Mouse (Mus musculus) spleen, adult 18-20 months (tissue): ENCODE data around the gene Unc79.

Experiments
- DNase-seq, 2 experiments: peaks; one replicate each; pipeline ENCODE4 v3.0.0; 2022; ENCODE audit warnings: mixed read lengths in 2 of 2

Unc79 gene

DNA sequence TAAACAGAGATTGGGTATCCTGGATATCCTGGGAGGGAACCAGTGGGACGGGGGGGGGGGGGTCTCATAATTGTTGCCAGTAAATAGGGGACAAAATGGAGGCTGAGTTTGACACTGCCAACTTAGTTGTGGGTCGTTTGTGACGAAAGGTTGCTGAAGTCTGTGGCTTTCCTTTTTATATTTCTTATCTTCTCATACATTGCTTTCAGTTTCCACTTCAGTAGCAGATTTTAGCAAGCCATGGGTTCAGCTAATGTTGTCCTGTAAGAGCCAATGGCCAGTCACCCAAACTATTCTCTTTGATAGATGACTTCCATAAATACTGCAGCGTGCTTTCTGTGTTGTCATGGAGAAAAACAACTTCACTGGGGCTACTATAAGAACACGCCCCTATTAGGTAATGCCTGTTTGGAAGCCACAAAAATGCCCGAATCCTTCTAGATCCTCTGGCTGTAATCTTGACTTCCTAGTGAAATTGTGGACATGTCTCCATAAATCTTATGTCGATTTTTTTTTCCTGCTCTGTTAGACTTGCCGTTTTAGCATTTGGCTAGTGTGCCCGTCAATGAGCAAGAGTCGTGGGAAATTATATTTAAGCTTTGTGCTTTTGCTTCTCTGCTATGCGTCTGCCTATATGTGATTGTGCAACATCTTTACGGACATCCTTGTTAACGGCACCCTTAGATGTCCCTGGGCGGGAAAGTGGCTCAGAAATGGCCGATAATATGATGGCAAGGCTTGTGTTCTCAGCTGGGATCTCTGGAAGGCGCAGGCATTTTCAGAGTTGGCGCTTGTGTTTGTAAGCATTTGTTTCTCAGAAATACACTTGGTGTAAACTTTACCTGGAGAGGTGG is 181.0 kb downstream of the Unc79 start:
- DNase-seq: no peak

DNA sequence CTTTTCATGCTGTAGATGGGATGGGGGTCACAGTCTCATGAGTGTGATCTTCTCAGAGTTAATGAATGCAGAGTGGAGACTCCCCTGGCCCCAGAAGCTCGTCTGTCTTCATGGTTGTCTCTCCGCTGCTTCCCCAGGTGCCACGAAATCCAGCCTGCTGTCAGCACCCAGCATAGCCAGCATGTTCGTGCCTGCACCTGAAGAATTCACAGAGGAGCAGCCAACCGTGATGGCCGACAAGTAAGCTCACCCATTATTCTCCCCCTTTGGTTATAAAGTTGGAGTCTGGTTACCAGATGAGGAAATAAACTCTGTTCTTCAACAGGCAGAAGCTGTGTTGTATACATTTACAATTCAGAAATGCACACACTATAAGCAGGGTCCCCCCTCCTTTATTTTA is 182.8 kb downstream of the Unc79 start:
- DNase-seq: no peak

DNA sequence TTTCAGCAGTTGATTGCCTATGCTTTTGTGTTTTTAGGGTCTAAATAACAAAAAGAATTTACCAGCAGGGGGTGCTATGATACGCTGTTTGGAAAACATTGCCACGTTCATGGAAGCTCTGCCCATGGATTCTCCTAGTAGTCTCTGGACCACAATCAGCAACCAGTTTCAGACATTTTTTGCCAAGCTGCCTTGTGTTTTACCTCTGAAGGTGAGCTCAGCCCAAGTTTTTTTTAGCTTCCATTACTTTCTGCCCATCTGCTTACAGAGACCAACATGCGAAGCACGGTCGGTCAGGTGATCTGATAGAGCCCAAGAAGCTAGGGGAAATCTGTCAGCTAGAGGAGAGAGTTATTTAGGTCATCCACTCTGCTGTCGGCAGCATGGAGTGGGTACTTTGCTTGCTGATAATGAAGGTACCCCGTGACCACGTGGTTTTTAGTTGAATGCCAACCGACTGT is 193.9 kb downstream of the Unc79 start:
- peak in 1 of 2 experiments; percentile 2 for DNase-seq

DNA sequence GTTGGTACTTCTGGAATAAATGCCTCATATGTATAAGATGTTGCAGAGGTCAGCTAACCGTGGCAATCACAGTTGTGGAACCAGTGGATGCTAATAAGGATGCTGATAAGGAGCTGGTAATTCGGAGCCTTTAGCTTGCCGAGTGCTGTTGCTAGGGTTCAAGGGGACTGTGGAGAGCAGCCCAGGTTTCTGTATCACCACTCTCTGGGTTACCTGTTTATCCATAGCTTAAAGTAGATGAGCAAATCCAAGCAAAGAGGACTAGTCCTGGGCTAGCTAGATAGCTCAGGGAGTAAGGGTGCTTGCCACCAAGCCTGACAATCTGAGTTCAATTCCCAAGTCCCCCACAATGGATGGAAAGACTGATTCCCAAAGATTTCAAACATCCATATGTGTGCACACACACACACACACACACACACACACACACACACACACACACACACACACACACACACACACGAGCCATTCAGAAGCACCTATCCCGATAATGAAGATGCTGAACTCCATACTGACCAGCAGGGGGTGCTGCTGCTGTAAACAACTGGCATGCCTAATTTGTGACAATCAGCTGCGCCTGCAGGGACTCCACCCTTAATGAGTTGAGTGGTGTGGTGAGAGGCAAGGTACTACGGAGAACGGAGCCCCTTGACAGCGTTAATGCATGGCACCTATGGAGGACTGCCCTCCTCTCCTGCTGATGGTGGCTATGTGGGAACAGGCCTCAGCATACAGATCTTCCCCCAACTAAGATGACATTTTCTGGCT is 195.3 kb downstream of the Unc79 start:
- peak in 1 of 2 experiments; percentile 38 for DNase-seq

- no peak for DNase-seq
These were observed 201.6 kb downstream of the Unc79 start for GRCm38 (mm10) chr12:103150247-103150646.

GRCm38 (mm10) chr12:103154927-103155326 is 206.3 kb downstream of the Unc79 start:
- no peak for DNase-seq

DNA sequence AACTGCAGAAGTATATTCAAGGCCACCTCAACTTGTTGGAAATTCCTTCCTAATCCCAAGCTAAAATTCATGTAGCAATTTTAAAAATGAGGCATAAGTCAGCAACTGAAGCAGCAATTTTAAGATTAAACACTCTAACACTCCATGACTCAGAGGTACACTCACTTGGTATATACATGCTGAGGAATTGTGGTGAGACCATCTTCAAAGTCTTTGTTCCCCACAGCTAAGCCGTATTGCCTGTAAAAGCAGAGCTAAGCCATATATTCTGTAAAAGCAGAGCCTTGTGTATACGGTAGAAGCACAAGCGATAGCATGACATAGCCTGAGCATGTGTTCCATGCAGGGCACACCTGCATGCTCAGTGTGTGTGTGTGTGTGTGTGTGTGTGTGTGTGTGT is 206.7 kb downstream of the Unc79 start:
- DNase-seq: no peak

DNA sequence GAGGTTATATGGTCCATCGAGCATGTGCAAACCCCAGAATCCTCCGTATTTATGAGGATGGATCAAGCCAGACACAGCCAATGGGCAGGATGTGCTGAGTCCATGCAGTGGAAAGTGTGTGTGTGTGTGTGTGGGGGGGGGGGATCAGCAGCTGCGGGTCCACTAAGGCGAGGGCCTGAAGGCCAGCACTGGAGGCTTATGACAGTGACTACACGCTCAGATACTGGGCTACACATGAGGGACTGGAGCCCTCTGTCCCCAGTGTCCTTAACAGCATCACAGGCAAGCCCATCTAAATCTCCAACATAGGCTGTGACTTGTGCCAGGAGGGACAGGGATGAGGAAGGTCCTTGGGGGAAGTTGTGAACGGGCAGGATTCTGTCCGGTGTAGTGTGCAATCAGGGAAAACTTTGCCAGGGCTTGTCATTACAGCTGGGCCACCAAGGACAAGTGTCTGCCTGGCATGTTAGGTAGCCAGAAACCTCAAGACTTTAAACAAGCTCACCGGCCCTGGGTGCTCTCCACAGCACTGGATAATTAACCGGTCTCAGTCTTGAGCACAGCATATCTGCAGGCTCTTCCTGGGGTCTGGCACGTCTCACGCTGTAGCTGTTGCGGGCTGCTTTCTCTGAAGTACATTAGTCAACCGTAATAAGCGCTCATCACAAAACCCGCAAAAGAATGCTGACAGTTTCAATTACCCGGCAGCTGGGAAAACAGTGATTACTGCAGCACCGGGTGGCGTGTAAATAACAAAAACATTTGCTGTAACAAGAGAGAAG is 208.7 kb downstream of the Unc79 start:
- DNase-seq: no peak

- no peak for DNase-seq
These were observed 210.4 kb downstream of the Unc79 start for GRCm38 (mm10) chr12:103159016-103159415.

DNA sequence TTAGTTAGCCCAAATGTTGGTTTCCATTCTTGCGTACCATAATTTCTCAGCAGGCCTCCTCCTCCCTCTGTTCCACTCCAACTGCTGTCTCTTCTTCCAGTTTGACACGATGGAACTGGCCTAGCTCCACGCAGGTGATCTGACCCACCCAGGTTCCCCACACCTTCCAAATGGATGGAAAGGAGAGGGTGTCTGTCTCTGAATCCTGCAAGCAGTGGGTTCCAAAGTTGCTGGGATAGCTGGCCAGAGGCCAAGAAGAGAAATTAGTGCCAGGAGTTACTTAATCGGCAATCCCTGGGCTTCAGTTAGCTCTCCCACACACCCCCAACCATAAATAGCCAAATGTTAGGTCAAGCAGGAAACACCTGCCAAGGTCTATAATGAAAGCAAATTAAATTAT is 212.1 kb downstream of the Unc79 start:
- DNase-seq: no peak

DNA sequence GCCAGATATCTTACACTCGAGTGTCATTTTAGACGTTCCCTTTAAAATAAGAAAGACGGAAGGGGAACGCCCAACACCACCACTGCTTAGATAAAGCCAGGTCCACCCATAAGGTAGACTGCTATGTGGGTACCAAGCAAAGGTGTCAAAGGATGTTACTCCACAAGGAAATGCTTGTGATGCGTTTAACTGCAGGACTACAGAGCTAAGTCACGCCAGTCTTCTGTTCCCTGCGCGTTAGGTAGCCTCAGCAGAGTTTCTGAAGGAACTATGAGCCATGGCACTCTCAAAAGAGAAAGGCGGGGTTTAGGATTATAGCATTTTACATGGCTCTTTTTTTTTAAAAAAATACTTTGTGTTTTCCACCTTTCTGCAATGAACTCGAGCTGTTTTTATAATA is 214.9 kb downstream of the Unc79 start:
- no peak for DNase-seq

GRCm38 (mm10) chr12:103164101-103165030 is 215.7 kb downstream of the Unc79 start:
- no peak for DNase-seq

DNA sequence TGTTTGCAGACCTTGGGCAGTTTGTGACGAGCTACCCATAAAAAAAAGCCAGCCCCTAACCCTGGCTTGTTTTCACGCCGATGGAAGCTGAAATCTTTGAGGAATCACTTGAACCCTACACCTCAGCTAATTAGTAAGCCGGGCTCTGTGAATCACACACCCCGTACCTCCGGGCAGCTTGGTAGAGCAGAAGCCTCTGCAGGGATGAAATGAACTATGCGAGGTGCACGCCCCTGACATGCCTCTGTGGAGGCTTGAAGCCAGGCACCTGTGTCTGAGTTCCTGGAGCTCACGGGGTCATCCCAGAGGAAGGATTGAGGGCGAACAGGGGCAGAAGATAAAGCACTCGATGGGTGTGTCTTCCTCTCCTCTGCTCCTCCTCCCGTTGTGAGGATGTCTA is 220.2 kb downstream of the Unc79 start:
- no peak for DNase-seq

GRCm38 (mm10) chr12:103183057-103183456 is 234.4 kb downstream of the Unc79 start:
- DNase-seq: no peak

GRCm38 (mm10) chr12:103187020-103187419 is 238.4 kb downstream of the Unc79 start:
- DNase-seq: no peak

DNA sequence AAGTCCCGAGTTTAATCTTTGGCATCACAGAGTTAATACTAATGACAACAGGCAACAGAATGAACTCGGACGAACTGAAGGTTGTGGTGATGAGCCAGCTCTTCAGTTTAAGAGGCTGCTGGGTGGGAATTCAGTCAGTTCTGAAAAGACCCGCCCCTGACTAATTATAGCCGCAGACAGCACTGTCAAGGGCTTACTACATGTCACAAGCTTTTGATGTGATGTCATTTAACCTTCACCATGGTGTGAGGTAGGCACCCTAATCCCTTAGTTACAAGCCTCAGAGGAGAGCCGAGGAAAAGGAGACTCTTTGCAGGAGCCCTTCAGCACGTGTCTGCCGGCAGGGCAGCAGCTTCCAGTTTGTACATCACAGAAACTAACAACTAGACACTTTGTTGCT is 239.6 kb downstream of the Unc79 start:
- DNase-seq: no peak

GRCm38 (mm10) chr12:103189771-103190170 is 241.1 kb downstream of the Unc79 start:
- DNase-seq: no peak

DNA sequence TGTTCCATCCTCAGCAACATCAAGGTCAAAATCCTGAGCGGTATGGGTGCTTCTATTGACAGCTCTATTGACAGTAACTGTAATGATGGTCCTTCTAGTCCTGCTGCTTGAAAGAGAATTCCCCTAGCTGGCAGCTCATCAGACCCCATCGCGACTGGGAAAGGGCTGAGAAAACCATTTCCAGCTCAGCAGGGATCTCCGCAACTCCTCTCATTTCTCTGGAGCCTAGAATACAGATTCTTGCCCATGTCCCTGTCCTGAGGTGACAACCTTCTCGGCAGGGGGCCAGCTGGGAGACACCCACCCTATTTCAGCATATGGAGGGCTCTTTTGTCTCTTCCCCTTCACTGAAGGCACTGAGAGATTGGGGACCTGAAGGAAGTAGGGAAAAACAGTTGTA is 244.3 kb downstream of the Unc79 start:
- DNase-seq: no peak

- DNase-seq: no peak
These were observed 254.2 kb downstream of the Unc79 start for GRCm38 (mm10) chr12:103202592-103203544.

DNA sequence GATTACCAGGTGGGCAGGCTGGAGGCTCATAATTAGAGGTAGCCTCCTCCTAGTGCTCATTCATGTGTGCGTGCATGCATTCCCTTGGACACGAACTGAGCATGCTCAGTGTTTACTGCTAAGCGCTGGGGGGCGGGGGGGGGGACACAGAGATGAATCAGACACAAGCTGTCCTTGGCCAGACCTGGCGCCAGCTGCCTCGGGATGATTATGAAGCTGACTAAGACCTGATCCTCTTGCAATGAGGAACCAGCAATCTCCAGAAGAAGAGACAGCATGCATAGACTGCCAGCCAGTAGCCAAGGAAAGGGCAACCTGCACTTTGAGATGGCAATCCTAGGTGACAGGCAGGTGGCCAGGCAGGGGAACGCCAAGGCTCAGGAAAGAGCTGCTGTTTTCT is 256.9 kb downstream of the Unc79 start:
- DNase-seq: no peak

- DNase-seq: no peak
These were observed 260.9 kb downstream of the Unc79 start for GRCm38 (mm10) chr12:103209581-103209980.
